Mouse (Mus musculus) hindbrain, embryonic 14.5 days (tissue): Measurements from ENCODE around the gene Csrp1. TPM values are rescaled to one million over a fixed set of nuclear protein-coding genes. Genes with fewer than 3 reads are reported as not detected.

Experiments
- ATAC-seq: fragments of 200-750 bp; cut with Nextera tagmentation; 2 replicates; pipeline ENCODE4 v1.8.0; 2017; ENCODE audit warnings: moderate number of reproducible peaks, mild to moderate bottlenecking, moderate TSS enrichment, moderate library complexity; ENCODE audit not compliant: low FRiP score
- DNase-seq: peaks from one replicate; pipeline ENCODE4 v3.0.0-alpha.2; 2015; ENCODE audit warnings: low spot score
- H3K27ac ChIP-seq: fragments of 300-500 bp; sonication (generic); 2 replicates; pipeline ENCODE4 v1.5.1; 2014; ENCODE audit warnings: mild to moderate bottlenecking, moderate library complexity
- H3K27me3 ChIP-seq: fragments of 300-500 bp; sonication (generic); 2 replicates; pipeline ENCODE4 v1.6.1; 2014; ENCODE audit warnings: mild to moderate bottlenecking, low read length, mixed read lengths; ENCODE audit not compliant: control insufficient read depth, insufficient read depth
- H3K36me3 ChIP-seq: fragments of 300-500 bp; sonication (generic); replicated peaks from 2 replicates; pipeline ENCODE4 v1.6.1; 2014; ENCODE audit not compliant: control insufficient read depth, insufficient read depth
- H3K4me1 ChIP-seq: fragments of 300-500 bp; sonication (generic); replicated peaks from 2 replicates; pipeline ENCODE4 v1.6.1; 2014; ENCODE audit warnings: antibody characterized with exemption, low read length, mixed read lengths; ENCODE audit not compliant: control insufficient read depth, insufficient read depth
- H3K4me2 ChIP-seq: fragments of 300-500 bp; sonication (generic); replicated peaks from 2 replicates; pipeline ENCODE4 v1.6.1; 2014; ENCODE audit warnings: mild to moderate bottlenecking, moderate library complexity
- H3K4me3 ChIP-seq: fragments of 300-500 bp; sonication (generic); replicated peaks from 2 replicates; pipeline ENCODE4 v1.5.1; 2014; ENCODE audit warnings: mild to moderate bottlenecking, low read length
- H3K9ac ChIP-seq: fragments of 300-500 bp; sonication (generic); 2 replicates; pipeline ENCODE4 v1.6.1; 2014
- H3K9me3 ChIP-seq: fragments of 300-500 bp; sonication (generic); 2 replicates; pipeline ENCODE4 v1.6.1; 2016; ENCODE audit warnings: low read length; ENCODE audit not compliant: control insufficient read depth
- WGBS: fragments of 180-500 bp; shearing (Covaris S2); extraction: QIAGEN DNeasy Blood & Tissue Kit; methylation state at CpG from one replicate; pipeline ENCODE4 v1.1.7; 2014; 5-methylcytosine and 5-hydroxymethylcytosine counted together
- polyA plus RNA-seq: library from polyadenylated mRNA; unstranded; fragments of >200 nt; fragmentation: Nextera tagmentation; extraction: Ambion mirVana; gene quantifications from 2 replicates; pipeline ENCODE4 v1.2.1, GENCODE M21; 2014

Gene Csrp1
- polyA plus RNA-seq, 1 experiment from 2014 or later: 21.7 TPM

GRCm38 (mm10) chr1:135731897-135732684 lies 12.2 kb downstream of the Csrp1 start:
- Histone ChIP-seq H3K36me3 (no peaks in the 10 kb centered on the region), H3K9ac (no peak overlapping the region), H3K4me1 (peaks cover 36% of the 10 kb centered on the region), H3K27me3 (no peaks in the 10 kb centered on the region), H3K9me3 (no peaks in the 10 kb centered on the region), H3K27ac (no peak overlapping the region), H3K4me2 (no peak overlapping the region), H3K4me3 (no peak overlapping the region)
- WGBS: 40% methylated on average over 11 of the region's 11 CpGs
- DNase-seq (no peak), ATAC-seq (no peak)

GRCm38 (mm10) chr1:135734225-135734937 lies 14.5 kb downstream of the Csrp1 start:
- H3K27ac ChIP-seq: no peak overlapping the region
- WGBS: 29% methylated on average over 6 of the region's 7 CpGs
- peaks cover 34% of the 10 kb centered on the region for H3K4me1 ChIP-seq
- no peak for DNase-seq
- H3K4me3 ChIP-seq: no peak overlapping the region
- H3K36me3 ChIP-seq: no peaks in the 10 kb centered on the region
- no peak overlapping the region for H3K9ac ChIP-seq
- H3K9me3 ChIP-seq: no peaks in the 10 kb centered on the region
- H3K27me3 ChIP-seq: no peaks in the 10 kb centered on the region
- ATAC-seq: peak; percentile 71; the same call in 1 of the 2 replicates
- no peak overlapping the region for H3K4me2 ChIP-seq

- ATAC-seq: no peak
- no peaks in the 10 kb centered on the region for H3K9me3 ChIP-seq
- no peak overlapping the region for H3K27ac ChIP-seq
- no peaks in the 10 kb centered on the region for H3K36me3 ChIP-seq
- 33% methylated on average over 6 of the region's 6 CpGs for WGBS
- H3K4me1 ChIP-seq: peaks cover 28% of the 10 kb centered on the region
- no peak overlapping the region for H3K4me2 ChIP-seq
- no peak for DNase-seq
- no peak overlapping the region for H3K4me3 ChIP-seq
- H3K9ac ChIP-seq: no peak overlapping the region
- H3K27me3 ChIP-seq: no peaks in the 10 kb centered on the region
Observed at GRCm38 (mm10) chr1:135735460-135735859, 15.6 kb downstream of the Csrp1 start.

- Histone ChIP-seq H3K27ac (no peak overlapping the region), H3K27me3 (no peaks in the 10 kb centered on the region), H3K36me3 (no peaks in the 10 kb centered on the region), H3K9me3 (no peaks in the 10 kb centered on the region), H3K4me3 (no peak overlapping the region), H3K9ac (no peak overlapping the region), H3K4me1 (peaks cover 9% of the 10 kb centered on the region), H3K4me2 (no peak overlapping the region)
- ATAC-seq: no peak
- DNase-seq: no peak
- WGBS: 85% methylated on average over 7 of the region's 7 CpGs
Observed at GRCm38 (mm10) chr1:135744987-135745386, 25.1 kb downstream of the Csrp1 start.

- H3K4me3 ChIP-seq: no peak overlapping the region
- no peak overlapping the region for H3K4me2 ChIP-seq
- no peak overlapping the region for H3K9ac ChIP-seq
- H3K27me3 ChIP-seq: no peaks in the 10 kb centered on the region
- H3K27ac ChIP-seq: no peak overlapping the region
- 82% methylated on average over 4 of the region's 4 CpGs for WGBS
- no peaks in the 10 kb centered on the region for H3K9me3 ChIP-seq
- DNase-seq (no peak), ATAC-seq (no peak)
- peaks cover 2% of the 10 kb centered on the region for H3K4me1 ChIP-seq
- H3K36me3 ChIP-seq: no peaks in the 10 kb centered on the region
Observed at GRCm38 (mm10) chr1:135746248-135746647, 26.4 kb downstream of the Csrp1 start.

GRCm38 (mm10) chr1:135752737-135753348 lies 33.0 kb downstream of the Csrp1 start:
- WGBS: 12% methylated on average over 10 of the region's 10 CpGs
- ATAC-seq (peak; percentile 98), DNase-seq (peak; percentile 94)
- no peaks in the 10 kb centered on the region for H3K4me1 ChIP-seq
- no peak overlapping the region for H3K27ac ChIP-seq
- no peaks in the 10 kb centered on the region for H3K9me3 ChIP-seq
- H3K9ac ChIP-seq: no peak overlapping the region
- H3K36me3 ChIP-seq: no peaks in the 10 kb centered on the region
- no peak overlapping the region for H3K4me2 ChIP-seq
- no peaks in the 10 kb centered on the region for H3K27me3 ChIP-seq
- no peak overlapping the region for H3K4me3 ChIP-seq

- no peak overlapping the region for H3K27ac ChIP-seq
- no peak overlapping the region for H3K9ac ChIP-seq
- H3K4me3 ChIP-seq: no peak overlapping the region
- DNase-seq (no peak), ATAC-seq (no peak)
- H3K4me1 ChIP-seq: no peaks in the 10 kb centered on the region
- H3K36me3 ChIP-seq: no peaks in the 10 kb centered on the region
- H3K4me2 ChIP-seq: no peak overlapping the region
- 66% methylated on average over 9 of the region's 9 CpGs for WGBS
- no peaks in the 10 kb centered on the region for H3K9me3 ChIP-seq
- H3K27me3 ChIP-seq: no peaks in the 10 kb centered on the region
Observed at GRCm38 (mm10) chr1:135755287-135755686, 35.4 kb downstream of the Csrp1 start.

GRCm38 (mm10) chr1:135755913-135756312 lies 36.1 kb downstream of the Csrp1 start:
- WGBS: 86% methylated on average over 3 of the region's 3 CpGs
- Histone ChIP-seq H3K4me1 (no peaks in the 10 kb centered on the region), H3K27me3 (no peaks in the 10 kb centered on the region), H3K9me3 (no peaks in the 10 kb centered on the region), H3K4me2 (no peak overlapping the region), H3K4me3 (no peak overlapping the region), H3K27ac (no peak overlapping the region), H3K9ac (no peak overlapping the region), H3K36me3 (no peaks in the 10 kb centered on the region)
- ATAC-seq (no peak), DNase-seq (no peak)

- Histone ChIP-seq H3K9me3 (no peaks in the 10 kb centered on the region), H3K4me3 (no peak overlapping the region), H3K27me3 (no peaks in the 10 kb centered on the region), H3K36me3 (no peaks in the 10 kb centered on the region), H3K27ac (no peak overlapping the region), H3K4me2 (no peak overlapping the region), H3K9ac (no peak overlapping the region), H3K4me1 (no peaks in the 10 kb centered on the region)
- no peak for DNase-seq
- WGBS: 79% methylated on average over 8 of the region's 8 CpGs
- no peak for ATAC-seq
Observed at GRCm38 (mm10) chr1:135757287-135757686, 37.4 kb downstream of the Csrp1 start.
